Mouse (Mus musculus) kidney, adult 8-10 months (tissue): ENCODE results near the gene Jund.

Experiments
- DNase-seq, 2 experiments: peaks; one replicate each; pipeline ENCODE4 v3.0.0; 2022

Gene Jund

DNA sequence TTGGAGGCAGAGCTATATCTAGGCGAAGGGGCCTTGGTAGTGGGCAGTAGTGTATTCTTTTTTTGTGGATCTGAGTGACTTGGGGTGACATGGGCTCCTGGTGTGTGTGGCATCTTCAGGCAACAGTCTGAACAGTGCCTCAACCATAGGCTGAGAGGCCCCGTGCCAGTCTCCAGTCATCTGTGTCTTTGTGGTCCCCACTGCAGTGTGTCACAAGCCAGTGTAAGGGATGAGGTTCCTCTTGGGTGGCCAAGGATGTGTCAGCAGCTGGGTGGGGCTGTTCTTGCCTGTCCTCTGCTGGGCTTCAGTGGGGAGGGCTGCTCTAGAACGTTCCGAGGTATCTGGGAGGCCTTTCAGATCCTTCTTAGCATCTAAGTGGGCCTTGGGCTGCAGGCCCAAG, 32.2 kb downstream of the Jund start:
- DNase-seq: no peak

DNA sequence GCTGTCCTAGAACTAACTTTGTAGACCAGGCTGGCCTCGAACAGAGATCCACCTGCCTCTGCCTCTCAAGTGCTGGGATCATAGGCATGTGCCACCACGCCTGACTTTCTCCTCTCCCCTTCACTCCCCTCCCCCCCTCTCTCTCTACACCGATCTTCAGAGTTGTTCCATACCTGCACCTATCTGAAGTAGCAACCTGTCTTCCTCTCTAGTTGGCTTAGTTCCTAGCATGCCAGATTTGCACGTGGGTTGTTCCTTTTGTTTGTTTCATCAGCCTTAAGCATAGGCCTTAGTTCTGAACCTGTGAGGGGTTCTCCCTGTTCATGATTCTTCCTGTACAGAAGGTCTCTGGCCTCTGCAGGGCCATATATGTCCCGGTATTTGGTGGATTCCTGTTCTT, 39.0 kb downstream of the Jund start:
- no peak for DNase-seq

DNA sequence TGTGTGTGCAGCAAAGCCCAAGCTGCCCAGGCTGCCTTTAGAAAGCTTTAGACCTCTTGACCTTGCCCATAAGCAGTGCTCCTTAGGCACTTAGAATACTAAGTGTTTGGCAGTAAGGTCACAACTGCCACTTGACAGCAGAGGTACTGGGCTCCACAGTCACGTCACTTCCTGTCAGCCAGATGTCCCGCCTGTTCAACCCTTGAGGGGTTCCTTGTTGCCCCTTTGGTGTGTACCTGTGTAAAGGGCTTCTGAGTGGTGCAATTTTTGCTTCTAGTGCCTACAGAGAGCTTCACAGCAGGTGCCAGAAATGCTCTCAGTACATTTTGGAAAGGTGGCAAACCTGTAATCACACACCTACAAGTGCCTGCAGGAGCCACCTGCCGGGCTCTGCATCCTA, 39.5 kb downstream of the Jund start:
- no peak for DNase-seq

DNA sequence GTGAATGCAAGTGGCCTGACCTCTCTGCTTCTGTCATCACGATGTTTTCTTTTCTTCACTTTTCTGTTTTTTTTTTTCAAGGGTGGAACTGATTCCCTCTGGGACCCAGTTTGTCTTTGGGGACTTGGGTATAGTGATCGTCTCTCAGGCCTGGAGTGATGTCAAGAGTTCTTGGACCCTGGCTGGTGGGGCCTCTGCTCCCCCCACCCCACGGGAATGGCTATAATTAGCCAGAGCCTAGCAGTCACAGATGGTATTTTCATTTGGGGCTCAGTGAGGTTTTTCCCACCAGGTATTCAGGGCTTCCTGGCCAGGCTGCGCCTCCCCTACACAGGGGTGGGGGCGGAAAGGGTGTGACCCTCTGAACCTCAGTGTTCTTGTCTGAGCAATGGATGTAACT, 42.9 kb downstream of the Jund start:
- no peak for DNase-seq

DNA sequence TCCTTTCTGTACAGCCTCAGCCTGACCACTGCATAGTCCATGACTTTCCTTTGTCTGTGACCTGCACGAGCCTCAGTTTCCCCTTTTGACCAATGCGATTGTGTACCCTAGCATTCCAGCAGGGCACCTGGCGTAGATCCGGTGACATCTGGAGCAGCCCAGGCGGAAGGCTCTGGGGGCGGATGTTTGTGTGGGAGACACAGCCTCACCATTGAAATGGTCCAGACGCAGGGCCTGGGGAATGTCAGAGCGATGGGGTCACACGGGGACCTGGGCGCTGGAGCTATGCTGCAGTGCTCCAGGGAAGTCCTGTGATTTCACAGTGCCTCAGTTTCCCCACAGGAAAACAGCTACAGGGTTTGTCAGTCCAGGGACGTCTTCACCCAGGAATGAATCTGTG, 43.4 kb downstream of the Jund start:
- DNase-seq: no peak

DNA sequence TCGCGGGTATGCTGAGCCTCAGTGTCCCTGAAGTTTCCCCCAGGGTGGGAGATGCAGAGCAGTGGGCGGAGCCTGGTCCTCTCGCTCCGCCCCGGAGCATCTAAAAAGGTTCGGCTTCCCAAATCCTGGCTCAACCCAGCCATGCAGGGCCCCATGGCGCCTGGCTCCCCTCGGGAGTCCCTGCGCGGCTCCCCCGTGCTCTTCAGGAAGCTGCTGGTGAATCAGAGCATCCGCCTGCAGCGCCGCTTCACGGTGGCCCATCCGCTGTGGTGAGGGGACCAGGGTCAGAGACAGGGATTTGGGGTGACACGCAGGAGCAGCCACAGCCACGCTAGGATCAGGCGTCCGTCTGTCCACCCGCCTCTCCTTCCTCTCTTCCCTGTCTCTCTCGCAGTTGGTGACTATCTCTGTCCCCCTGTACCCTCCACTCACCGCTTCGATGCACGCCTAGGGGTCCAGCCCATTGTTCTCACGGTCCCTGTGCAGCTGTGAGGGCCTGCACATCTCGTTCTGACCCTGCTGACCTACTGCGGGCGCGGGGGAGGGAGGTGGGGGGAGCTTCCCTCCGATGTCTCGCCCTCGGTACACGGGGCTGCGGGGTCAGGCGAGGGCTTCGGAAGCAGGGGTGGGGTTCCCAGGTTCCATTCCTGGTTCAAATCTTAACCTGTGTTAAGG, 44.4 kb downstream of the Jund start:
- DNase-seq: no peak

DNA sequence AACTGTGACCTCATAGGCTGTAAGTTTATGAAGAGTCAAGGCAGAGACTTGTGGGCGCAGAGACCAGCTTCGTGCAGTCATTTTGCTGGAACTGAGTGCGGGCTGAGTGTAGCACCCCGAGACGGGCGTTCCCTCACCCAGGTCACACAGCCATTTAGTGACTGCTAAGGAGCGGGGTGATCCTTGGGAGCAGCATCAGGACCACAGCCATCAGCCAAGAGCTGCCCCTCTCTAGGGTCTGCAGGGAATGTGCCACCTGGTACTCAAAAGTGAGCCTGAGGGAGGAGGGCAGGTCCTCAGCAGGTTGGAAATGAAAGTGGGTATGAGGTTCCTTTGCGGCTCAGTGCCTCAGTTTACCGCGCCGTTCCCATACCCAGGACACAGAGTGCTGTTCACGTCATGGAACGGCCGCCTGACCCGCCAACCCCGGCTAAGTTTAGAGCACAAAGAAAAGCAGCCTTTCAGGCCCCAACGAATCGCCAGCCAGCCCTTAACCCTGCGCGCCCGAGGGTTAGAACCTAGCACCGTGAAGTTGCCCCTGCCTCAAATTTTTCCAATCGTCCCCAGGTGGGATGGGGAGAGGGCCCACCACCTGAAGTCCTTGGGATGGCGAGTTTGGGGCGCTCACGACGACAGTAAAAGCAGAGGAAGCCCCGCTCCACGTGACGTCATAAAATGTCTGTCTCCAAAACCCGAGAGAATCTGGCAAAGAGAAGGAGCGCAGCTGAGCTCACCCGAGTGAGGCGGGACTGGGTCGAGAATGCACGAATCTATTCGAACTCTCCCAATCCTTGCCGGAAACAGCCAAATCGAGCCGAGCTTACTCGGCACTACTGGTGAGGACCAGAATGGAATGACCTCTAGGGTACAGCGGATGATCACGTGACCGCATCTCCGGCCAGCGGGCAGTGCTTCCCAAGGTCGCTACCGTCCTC, 45.2 kb downstream of the Jund start:
- DNase-seq: peak; percentile 90

DNA sequence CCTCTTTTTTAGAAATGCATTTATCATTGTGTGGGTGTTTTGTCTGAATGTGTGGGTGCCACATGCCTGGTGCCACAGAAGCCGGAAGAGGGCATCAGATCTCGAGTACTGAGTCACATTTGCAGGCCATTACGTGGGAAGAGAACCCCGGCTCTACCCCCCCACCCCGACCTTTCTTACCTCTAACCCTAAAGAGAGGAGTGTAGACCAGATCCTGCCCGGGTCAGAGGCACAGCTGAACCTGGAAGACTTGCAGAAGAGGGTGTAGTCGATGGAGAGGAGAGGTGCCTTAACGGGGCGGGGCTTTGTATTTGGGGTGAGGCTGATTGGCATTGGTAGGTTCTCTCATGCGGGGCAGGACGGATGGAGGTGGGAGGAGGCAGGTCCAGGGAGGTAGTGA, 46.1 kb downstream of the Jund start:
- DNase-seq: no peak

DNA sequence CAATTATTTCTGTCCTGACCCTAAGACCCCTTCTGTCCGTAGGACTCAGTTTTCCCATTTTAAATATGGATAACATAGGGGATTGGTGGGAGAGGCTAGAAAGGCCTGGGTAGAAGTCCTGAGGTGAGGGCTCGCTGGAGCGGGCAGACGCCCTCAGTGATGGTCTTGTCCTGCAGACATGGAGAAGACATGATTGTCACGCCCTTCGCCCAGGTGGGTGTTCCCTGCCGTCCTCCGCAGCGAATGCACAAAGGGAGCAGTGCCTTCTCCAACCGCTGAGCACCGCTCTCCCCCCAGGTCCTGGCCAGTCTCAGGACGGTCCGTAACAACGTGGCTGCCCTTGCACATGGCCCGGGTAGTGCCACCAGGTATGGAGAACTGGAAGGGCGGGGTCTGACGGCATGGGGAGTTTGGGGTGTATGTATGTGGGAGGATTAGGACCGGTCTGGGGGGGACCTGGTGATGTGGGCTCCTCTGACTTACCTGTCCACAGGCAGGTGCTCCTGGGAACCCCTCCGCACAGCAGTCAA, 47.0 kb downstream of the Jund start:
- no peak for DNase-seq

DNA sequence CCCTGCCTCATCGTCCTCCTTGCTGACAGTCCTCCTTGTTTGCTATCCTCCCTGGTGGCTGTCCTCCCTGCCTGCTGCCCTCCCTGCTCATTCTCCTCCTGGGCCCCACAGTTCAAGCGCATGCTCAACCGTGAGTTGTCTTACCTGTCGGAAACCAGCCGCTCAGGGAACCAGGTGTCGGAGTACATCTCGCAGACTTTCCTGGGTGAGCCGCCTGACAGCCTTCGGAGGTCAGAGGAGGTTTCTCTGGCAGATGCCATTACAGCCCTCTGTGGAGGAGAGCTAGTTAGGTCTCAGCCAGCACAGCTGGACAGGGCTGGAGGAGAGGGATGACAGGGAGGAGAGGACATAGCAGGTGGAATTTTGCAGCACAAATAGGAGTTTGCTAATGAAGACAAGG, 47.9 kb downstream of the Jund start:
- DNase-seq: no peak

DNA sequence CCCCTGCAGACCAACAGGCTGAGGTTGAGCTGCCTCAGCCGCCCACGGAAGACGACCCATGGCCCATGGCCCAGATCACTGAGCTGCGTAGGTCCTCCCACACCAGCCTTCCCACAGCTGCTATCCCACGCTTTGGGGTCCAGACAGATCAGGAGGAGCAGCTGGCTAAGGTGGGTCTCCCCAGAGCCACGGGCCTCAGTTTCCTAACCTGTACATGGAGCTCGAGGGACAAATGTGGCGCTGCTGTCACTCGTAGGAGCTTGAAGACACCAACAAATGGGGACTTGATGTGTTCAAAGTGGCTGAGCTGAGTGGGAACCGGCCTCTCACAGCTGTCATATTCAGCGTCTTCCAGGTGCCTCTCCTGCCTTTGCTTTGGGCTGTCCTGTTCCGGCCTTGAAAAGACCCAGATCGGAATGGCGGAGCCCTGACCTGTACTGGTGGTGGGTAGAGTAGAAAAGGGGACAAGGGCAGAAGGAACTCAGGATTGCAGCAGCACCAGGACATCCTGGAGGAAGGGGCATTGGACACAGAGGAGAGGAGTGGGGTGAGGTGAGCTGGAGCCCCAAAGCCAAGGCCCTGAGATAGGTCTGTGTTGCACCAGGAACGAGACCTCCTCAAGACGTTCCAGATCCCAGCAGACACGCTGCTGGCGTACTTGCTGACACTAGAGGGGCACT, 48.6 kb downstream of the Jund start:
- no peak for DNase-seq

DNA sequence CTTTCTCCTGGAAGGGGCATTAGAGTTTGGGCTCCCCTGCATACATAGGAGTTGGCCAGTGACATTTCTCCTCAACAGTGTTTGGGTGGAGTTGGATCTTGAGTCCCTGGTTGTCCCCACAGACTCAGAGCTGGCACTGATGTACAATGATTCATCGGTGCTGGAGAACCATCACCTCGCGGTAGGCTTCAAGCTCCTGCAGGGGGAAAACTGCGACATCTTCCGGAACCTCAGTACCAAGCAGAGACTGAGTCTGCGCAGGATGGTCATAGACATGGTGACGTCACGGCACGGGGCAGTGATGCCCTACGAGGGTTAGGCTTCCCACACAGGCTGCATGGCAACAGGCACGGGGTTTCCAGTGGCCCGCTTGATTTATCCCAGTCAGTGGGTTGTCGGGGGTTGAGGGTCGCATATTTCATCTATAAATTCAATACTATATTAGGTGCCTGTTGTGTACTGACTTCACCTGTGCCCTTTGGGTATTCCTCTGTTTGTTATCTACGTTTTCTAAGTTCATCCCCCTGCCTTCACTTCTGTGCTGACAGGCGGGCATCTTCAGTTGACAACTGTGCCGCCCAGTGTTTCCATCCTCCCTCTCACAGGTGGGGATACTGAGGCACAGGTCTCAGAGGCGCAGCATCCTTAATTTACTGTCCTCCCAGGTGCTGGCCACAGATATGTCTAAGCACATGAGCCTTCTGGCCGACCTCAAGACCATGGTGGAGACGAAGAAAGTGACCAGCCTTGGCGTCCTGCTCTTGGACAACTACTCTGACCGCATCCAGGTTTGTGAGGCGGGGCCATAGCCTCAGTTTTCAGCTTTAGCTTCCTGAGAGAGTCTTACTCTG, 49.7 kb downstream of the Jund start:
- DNase-seq: no peak

DNA sequence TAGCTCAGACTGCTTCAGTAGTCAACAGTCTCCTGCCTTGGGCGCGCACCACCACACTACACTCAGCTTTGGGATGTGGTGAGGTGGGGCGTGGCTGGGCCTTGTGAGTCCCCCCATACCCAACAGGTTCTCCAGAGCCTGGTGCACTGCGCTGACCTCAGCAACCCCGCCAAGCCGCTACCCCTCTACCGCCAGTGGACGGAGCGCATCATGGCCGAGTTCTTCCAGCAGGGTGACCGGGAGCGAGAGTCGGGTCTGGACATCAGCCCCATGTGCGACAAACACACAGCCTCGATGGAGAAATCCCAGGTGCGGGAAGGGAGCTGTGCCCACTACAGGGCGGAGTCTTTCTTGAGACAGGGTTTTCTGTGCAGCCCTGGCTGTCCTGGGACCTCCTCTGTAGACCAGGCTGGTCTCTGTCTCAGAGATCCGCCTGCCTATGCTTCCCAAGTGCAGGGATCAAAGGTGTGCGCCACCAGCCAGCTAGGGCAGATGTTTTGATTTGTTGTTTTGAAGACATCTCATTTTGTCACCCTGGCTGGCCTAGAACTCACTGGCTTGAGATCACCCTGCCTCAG, 50.4 kb downstream of the Jund start:
- no peak for DNase-seq
